Mouse (Mus musculus) neural tube, embryonic 12.5 days (tissue): ENCODE data around the gene Extl1. TPM values are rescaled to one million over a fixed set of nuclear protein-coding genes. Genes with fewer than 3 reads are reported as not detected.

Experiments
- ATAC-seq: fragments of 200-750 bp; cut with Nextera tagmentation; 2 replicates; pipeline ENCODE4 v1.8.0; 2017; ENCODE audit warnings: low read depth, mild to moderate bottlenecking, moderate TSS enrichment, moderate library complexity; ENCODE audit not compliant: low FRiP score
- H3K27ac ChIP-seq: fragments of 300-500 bp; sonication (generic); 2 replicates; pipeline ENCODE4 v1.5.1; 2016
- H3K27me3 ChIP-seq: fragments of 300-500 bp; sonication (generic); replicated peaks from 2 replicates; pipeline ENCODE4 v1.6.1; 2016; ENCODE audit warnings: mild to moderate bottlenecking
- H3K36me3 ChIP-seq: fragments of 300-500 bp; sonication (generic); 2 replicates; pipeline ENCODE4 v1.6.1; 2016; ENCODE audit warnings: mild to moderate bottlenecking
- H3K4me1 ChIP-seq: fragments of 300-500 bp; sonication (generic); 2 replicates; pipeline ENCODE4 v1.6.1; 2016
- H3K4me2 ChIP-seq: fragments of 300-500 bp; sonication (generic); replicated peaks from 2 replicates; pipeline ENCODE4 v1.6.1; 2016; ENCODE audit warnings: mild to moderate bottlenecking
- H3K4me3 ChIP-seq: fragments of 300-500 bp; sonication (generic); 2 replicates; pipeline ENCODE4 v1.5.1; 2016
- H3K9ac ChIP-seq: fragments of 300-500 bp; sonication (generic); 2 replicates; pipeline ENCODE4 v1.6.1; 2016; ENCODE audit warnings: mild to moderate bottlenecking
- H3K9me3 ChIP-seq: fragments of 300-500 bp; sonication (generic); 2 replicates; pipeline ENCODE4 v1.6.1; 2016; ENCODE audit warnings: mild to moderate bottlenecking
- WGBS: fragments of 180-500 bp; shearing (Covaris S2); methylation state at CpG from one replicate; pipeline ENCODE4 v1.1.7; 2016; 5-methylcytosine and 5-hydroxymethylcytosine counted together
- polyA plus RNA-seq: library from polyadenylated mRNA; unstranded; fragments of >200 nt; fragmentation: Nextera tagmentation; extraction: Ambion mirVana; gene quantifications from 2 replicates; pipeline ENCODE4 v1.2.1, GENCODE M21; 2016

Extl1 gene
- polyA plus RNA-seq, 1 experiment from 2014 or later: 0.53 TPM

DNA sequence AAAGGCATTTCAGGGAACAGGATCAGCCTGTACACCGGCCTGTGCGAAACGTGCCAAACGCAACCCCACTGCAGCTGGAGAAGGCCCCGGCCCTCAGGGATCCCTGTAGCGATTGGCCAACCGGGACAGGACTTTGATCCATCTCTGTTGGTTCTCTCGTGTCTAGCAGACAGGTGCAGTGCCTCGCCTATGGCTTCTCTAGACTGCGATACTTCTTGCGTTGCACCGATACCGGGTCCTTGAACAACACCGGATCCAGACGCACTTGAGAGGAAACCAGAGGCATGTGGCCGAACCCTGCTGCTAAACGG, 26.2 kb downstream of the Extl1 start:
- peaks cover 7% of the 10 kb centered on the region for H3K27me3 ChIP-seq
- H3K9me3 ChIP-seq: no peaks in the 10 kb centered on the region
- no peak overlapping the region for H3K27ac ChIP-seq
- WGBS: 43% methylated on average over 17 of the region's 17 CpGs
- peak overlapping the region; percentile 42 for H3K4me2 ChIP-seq
- H3K9ac ChIP-seq: peak overlapping the region; percentile 18; the same call in 1 of the 2 replicates
- no peaks in the 10 kb centered on the region for H3K36me3 ChIP-seq
- ATAC-seq: no peak
- no peak overlapping the region for H3K4me3 ChIP-seq
- H3K4me1 ChIP-seq: peaks cover 6% of the 10 kb centered on the region; the same call in 1 of the 2 replicates

DNA sequence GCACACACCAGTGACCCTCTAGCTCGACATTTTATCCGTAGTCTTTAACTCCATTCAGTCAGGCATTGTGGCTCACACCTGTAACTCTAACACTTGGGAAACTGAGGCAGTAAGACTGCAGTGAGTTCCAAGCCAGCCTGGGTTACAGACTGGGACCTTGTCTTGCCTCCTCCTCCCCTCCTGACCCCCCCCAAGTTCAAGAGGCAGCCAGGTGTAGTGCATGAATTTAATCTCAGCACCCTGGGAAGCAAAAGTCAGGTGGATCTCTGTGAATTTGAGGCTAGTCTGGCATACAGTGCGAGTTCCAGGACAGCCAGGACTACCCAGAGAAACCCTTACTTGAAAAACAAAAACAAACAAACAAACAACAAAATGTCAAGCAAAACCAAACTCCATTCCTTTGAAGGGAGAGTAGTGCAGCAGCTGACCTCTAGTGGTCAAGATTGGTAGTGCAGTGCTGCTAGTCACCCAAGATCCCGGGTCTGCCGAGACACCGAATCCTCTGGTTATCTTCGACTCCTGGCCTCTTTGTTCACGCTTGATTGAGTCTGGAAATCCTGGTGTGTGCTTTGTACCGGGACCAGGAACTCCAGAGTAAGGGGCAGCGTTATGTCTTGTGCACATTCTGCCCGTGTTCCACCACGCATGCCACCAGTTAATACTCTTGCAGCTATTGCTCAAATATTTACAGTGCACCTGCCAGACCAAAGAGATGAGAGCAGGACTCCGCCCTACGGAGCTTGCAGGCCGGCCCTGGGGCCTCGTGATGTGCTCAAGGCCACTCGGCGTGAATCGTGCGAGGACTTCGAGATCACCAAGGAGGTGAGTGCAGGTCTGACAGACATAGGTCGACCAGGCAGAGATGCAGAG, 26.8 kb downstream of the Extl1 start:
- ATAC-seq: no peak
- no peak overlapping the region for H3K27ac ChIP-seq
- no peaks in the 10 kb centered on the region for H3K9me3 ChIP-seq
- 20% methylated on average over 22 of the region's 22 CpGs for WGBS
- peaks cover 7% of the 10 kb centered on the region for H3K27me3 ChIP-seq
- no peaks in the 10 kb centered on the region for H3K36me3 ChIP-seq
- no peak overlapping the region for H3K4me3 ChIP-seq
- H3K4me1 ChIP-seq: peaks cover 11% of the 10 kb centered on the region
- H3K9ac ChIP-seq: peak overlapping the region; percentile 18; the same call in 1 of the 2 replicates
- H3K4me2 ChIP-seq: peak overlapping the region; percentile 42

DNA sequence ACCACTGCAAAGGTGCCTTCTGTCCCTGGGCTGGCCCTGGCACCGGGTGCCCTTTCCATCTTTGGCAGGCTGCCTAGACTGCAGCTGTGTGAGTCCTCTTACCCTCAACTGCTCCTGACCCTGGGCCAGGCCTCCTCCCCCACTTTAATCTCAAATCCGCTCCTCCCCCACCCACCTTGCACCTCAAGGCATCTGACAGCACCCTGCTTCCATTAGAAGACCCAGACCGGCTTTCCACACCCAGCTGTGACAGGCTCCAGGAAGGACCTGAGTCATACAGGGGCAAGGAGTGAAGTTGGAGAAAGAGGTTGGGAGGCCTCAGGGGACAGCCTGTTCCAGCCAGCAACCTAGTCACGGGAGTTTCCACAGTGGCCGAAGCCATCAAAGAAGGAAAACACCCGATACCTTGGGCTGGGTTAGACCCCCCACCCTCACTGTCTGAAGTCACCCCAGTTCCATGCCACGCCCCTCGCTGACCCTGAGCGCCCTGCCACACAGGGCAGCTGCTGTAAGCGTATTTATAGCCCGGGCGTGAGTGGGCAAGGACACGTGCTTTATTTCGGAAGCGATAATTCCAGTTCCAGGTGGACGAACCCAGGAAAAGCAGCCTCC, 27.7 kb downstream of the Extl1 start:
- H3K4me3 ChIP-seq: no peak overlapping the region
- no peaks in the 10 kb centered on the region for H3K9me3 ChIP-seq
- no peaks in the 10 kb centered on the region for H3K36me3 ChIP-seq
- no peak overlapping the region for H3K9ac ChIP-seq
- H3K27ac ChIP-seq: no peak overlapping the region
- WGBS: 57% methylated on average over 16 of the region's 16 CpGs
- ATAC-seq: no peak
- peaks cover 7% of the 10 kb centered on the region for H3K27me3 ChIP-seq
- peaks cover 15% of the 10 kb centered on the region for H3K4me1 ChIP-seq
- H3K4me2 ChIP-seq: no peak overlapping the region

DNA sequence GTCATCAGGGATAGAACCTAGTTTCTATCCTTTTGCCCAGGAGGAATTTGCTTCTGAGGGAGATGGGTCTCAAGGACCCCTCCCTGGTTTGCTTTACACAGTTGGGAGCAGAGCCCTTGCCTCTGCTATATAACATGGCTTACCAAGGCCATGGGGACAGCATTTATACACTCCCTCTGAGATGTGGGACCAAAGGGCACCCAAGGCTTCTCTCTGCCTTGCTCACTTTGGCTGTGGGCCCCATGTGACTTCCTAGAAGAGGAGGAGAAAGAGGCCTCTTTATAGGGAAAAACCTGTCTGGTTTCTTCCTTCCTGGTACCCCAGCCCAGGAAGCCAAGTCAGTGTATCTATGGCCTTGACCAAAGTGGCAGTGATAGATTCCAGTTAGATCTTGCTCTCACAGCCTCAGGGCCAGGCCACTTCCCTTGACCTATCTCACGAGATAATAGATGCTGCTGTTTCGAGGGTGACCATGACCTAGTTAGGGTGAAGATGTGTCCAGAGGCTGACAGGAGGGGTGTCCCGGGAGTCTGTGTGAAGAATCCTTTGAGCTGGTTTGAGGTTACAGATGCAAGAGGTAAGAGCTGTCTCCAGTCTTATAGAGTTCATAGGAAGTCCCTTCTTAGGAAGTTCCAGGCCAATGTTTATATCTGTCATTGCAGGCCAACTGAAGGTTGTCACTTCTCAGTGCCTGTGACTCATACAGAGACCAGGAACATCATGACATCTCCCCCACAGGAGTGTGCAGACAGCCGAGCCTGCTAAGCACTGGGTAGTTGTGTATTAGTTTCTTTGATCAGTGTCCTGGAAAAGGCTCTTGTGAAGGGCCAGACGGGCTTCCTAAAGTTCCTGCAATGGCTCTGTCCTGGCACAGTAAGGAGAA, 29.9 kb downstream of the Extl1 start:
- whole genome bisulfite sequencing: 71% methylated on average over 5 of the region's 5 CpGs
- Histone ChIP-seq H3K4me1 (peaks cover 15% of the 10 kb centered on the region), H3K27me3 (peaks cover 7% of the 10 kb centered on the region), H3K9me3 (no peaks in the 10 kb centered on the region), H3K4me3 (no peak overlapping the region), H3K4me2 (no peak overlapping the region), H3K27ac (no peak overlapping the region), H3K9ac (no peak overlapping the region), H3K36me3 (no peaks in the 10 kb centered on the region)
- no peak for ATAC-seq

DNA sequence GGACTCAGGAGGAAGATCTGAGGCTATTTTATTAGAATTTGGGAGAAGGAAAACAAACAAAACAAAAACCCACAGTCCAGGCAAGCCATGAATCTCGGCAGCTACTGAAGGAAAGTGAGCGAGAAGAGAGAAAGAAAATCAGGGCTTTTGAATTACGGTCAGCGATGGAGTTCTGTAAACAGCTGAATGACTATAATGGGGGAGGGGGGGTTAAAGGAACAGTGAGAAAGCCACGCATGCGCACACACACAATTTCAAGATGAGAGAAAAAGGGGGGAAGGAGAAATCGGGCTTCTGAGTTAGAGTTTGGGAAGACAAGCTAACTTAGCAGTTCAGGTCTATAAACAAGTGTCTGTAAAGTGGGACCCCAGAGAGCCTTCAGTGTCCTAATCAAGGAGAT, 30.7 kb downstream of the Extl1 start:
- Histone ChIP-seq H3K27me3 (peaks cover 7% of the 10 kb centered on the region; the same call in 1 of the 2 replicates), H3K4me2 (no peak overlapping the region), H3K9me3 (no peaks in the 10 kb centered on the region), H3K36me3 (no peaks in the 10 kb centered on the region), H3K9ac (no peak overlapping the region), H3K4me1 (peaks cover 15% of the 10 kb centered on the region), H3K27ac (no peak overlapping the region), H3K4me3 (no peak overlapping the region)
- WGBS: 73% methylated on average over 7 of the region's 7 CpGs
- no peak for ATAC-seq

DNA sequence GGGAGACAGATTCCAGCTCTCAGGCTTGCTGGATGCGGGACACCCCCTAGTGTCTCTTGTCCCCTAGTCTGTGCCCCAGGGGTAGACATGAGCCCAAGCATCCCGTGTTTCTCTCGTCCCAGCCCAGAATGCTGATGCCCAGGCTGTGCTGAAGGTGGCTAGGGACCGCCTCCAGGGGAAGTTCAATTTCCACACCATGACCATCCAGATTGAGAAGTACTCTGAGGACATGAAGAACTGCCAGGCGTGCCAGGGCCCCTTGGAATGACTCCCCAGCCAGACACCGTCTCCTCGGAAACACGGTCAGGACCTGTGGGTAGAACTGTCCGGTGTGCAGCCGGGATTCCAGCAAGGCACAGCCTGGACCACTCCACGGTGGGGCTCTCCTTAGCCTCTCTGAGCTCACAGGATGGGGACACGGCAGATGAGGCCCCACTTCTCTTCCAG, 31.4 kb downstream of the Extl1 start:
- H3K27ac ChIP-seq: no peak overlapping the region
- H3K9me3 ChIP-seq: no peaks in the 10 kb centered on the region
- H3K36me3 ChIP-seq: no peaks in the 10 kb centered on the region
- H3K4me1 ChIP-seq: peaks cover 13% of the 10 kb centered on the region
- no peak overlapping the region for H3K4me3 ChIP-seq
- no peak overlapping the region for H3K4me2 ChIP-seq
- H3K27me3 ChIP-seq: peaks cover 2% of the 10 kb centered on the region; the same call in 1 of the 2 replicates
- peak overlapping the region; percentile 21; the same call in 1 of the 2 replicates for H3K9ac ChIP-seq
- ATAC-seq: no peak
- 59% methylated on average over 12 of the region's 12 CpGs for WGBS

DNA sequence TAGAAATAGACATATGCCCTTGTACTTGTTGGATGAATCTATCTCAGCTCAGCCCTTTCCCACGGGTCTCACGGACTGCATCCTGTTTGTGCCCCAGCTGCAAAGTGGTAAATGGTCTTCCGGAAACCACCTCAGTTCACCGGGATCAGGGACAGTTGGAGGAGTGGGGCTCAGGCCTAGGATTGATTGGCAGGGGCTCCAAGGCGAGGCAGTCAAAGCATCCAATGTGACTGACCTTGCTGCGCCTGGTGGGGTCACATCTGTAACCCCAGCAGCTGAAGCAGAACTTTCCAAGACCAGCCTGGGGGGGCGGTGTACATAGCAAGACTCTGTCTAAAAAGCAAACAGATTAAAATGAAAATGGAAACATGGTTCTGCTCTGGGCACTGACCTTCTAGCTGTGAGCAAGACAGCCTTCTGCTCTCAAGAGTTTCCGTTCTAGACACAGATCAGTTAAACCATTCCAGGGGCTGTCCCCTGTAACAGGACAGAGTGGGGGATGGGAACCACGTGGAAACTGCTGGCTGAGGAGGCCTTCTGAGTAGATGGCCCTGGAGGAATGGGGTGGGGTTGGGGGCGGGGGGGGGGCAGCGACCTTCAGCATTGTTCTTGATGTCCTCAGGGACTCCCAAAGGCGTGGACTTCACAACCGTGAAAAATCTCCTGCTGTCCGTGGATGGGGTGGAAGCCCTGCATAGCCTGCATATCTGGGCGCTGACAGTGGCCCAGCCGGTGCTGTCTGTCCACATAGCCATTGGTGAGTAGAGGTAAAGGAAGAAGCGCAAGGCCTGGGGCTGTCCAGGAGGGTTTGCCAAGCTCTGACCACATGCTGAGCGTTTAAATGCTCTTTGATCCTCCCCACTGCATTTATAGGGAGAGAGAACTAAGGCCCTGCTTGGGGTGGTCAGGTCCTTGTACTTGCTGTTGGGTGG, 32.1 kb downstream of the Extl1 start:
- H3K9me3 ChIP-seq: no peaks in the 10 kb centered on the region
- H3K4me2 ChIP-seq: no peak overlapping the region
- peak overlapping the region; percentile 21; the same call in 1 of the 2 replicates for H3K9ac ChIP-seq
- WGBS: 42% methylated on average over 18 of the region's 18 CpGs
- H3K4me3 ChIP-seq: no peak overlapping the region
- no peaks in the 10 kb centered on the region for H3K27me3 ChIP-seq
- no peak overlapping the region for H3K27ac ChIP-seq
- no peaks in the 10 kb centered on the region for H3K36me3 ChIP-seq
- peaks cover 9% of the 10 kb centered on the region for H3K4me1 ChIP-seq
- no peak for ATAC-seq

DNA sequence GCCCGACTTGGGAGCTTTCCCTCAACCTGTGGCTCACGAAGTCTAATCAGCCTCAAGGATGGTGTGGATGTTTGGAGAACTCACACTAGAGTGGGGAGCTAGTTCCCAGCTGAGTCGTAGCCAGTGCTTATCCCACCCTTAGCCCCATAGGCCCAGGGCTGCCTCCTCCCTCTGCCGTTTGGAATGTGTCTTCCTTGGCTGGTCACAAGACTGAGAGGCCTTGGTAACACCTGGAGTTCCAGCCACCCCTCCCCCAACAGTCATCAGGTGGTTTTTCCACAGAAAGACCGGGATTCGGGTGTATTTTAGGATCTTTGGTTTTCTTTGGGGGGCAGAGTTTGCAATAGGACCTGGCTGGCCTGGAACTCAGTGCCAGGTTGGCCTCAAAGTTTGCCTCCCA, 33.0 kb downstream of the Extl1 start:
- no peak for ATAC-seq
- Histone ChIP-seq H3K9me3 (no peaks in the 10 kb centered on the region), H3K4me2 (no peak overlapping the region), H3K27me3 (peaks cover 9% of the 10 kb centered on the region), H3K4me1 (peaks cover 9% of the 10 kb centered on the region), H3K4me3 (no peak overlapping the region), H3K9ac (no peak overlapping the region), H3K27ac (no peak overlapping the region), H3K36me3 (no peaks in the 10 kb centered on the region)
- 87% methylated on average over 6 of the region's 6 CpGs for WGBS

DNA sequence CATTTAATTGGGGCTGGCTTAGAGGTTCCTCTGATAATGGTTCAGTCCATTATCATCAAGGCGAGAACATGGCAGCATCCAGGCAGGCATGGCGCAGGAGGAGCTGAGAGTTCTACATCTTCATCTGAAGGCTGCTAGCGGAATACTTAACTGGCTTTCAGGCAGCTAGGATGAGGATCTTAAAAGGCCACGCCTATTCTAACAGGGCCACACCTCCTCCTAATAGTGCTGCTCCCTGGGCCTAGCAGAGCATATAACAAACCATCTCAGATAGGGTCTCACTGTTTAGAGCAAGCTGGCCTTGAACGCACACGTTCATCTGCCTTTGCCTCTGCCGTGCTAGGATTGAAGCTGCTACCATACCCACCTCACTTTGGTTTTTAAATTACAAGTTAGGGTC, 33.8 kb downstream of the Extl1 start:
- Histone ChIP-seq H3K9ac (no peak overlapping the region), H3K9me3 (no peaks in the 10 kb centered on the region), H3K27me3 (peaks cover 15% of the 10 kb centered on the region), H3K27ac (no peak overlapping the region), H3K4me1 (peaks cover 9% of the 10 kb centered on the region), H3K4me2 (no peak overlapping the region), H3K36me3 (no peaks in the 10 kb centered on the region), H3K4me3 (no peak overlapping the region)
- no peak for ATAC-seq
- 89% methylated on average over 7 of the region's 7 CpGs for WGBS

DNA sequence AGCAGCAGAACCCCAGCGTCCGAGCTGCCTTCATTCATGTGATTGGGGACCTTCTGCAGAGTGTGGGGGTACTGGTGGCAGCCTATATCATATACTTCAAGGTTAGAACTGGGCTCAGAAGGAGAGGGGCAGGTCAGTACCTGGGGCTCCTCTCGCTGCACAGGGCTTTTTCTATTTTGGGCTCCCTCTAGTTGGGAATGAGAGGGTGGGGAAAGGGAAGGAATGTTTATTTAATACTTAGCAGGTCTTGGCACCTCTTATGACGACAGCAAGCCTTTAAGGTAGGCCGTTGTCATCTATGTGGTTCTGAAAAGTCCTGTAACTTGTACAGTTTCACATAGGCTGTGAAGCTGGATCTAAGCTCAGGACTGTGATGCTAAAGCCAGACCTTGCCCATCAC, 35.1 kb downstream of the Extl1 start:
- H3K9me3 ChIP-seq: no peaks in the 10 kb centered on the region

DNA sequence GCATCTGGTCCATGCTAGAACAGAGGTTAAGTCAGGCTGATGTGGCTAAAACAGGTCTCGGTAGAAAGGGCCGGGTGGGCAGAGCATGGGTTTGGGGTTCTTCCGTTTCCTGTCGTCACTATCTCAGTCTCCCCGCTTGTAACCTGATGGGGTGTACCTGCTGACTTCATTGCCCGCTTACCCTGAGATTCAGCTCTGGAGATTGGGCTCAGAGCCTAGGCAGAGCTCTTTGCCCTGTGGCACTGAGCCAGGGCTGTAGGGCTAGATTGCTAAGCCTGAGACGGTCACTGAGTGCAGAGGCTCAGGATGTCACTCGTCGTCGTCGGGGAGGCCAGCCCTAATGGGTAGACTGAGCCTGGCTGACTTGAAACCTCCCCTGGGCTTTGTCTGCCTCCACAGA, 35.6 kb downstream of the Extl1 start:
- Histone ChIP-seq H3K4me1 (peaks cover 17% of the 10 kb centered on the region), H3K9me3 (no peaks in the 10 kb centered on the region), H3K36me3 (no peaks in the 10 kb centered on the region), H3K9ac (no peak overlapping the region), H3K27ac (no peak overlapping the region), H3K27me3 (peaks cover 32% of the 10 kb centered on the region), H3K4me2 (no peak overlapping the region), H3K4me3 (no peak overlapping the region)
- ATAC-seq: no peak
- 80% methylated on average over 11 of the region's 11 CpGs for WGBS

More for the DNA sequence above, 35.1 kb downstream of the Extl1 start:
- no peak overlapping the region for H3K9ac ChIP-seq
- H3K27me3 ChIP-seq: peaks cover 27% of the 10 kb centered on the region
- peaks cover 13% of the 10 kb centered on the region for H3K4me1 ChIP-seq
- 86% methylated on average over 5 of the region's 5 CpGs for WGBS
- H3K36me3 ChIP-seq: no peaks in the 10 kb centered on the region
- H3K4me3 ChIP-seq: no peak overlapping the region
- ATAC-seq: no peak
- no peak overlapping the region for H3K27ac ChIP-seq
- no peak overlapping the region for H3K4me2 ChIP-seq
